Mouse (Mus musculus) embryonic facial prominence, embryonic 15.5 days (tissue): ENCODE results near the gene Nfkb1. TPM values are rescaled to one million over a fixed set of nuclear protein-coding genes. Genes with fewer than 3 reads are reported as not detected.
A peak's percentile ranks its signal among the peaks of the same experiment; 100 is the strongest.

ENCODE experiments used
- ATAC-seq: fragments of 200-750 bp; cut with Nextera tagmentation; 2 replicates; pipeline ENCODE4 v1.8.0; 2017; ENCODE audit warnings: low read depth, moderate TSS enrichment; ENCODE audit not compliant: insufficient number of reproducible peaks, low FRiP score, low TSS enrichment
- H3K27ac ChIP-seq: fragments of 300-500 bp; sonication (generic); replicated peaks from 2 replicates; pipeline ENCODE4 v1.5.1; 2015; ENCODE audit warnings: mild to moderate bottlenecking, inconsistent platforms
- H3K27me3 ChIP-seq: fragments of 300-500 bp; sonication (generic); 2 replicates; pipeline ENCODE4 v1.6.1; 2015; ENCODE audit warnings: inconsistent platforms
- H3K36me3 ChIP-seq: fragments of 300-500 bp; sonication (generic); 2 replicates; pipeline ENCODE4 v1.6.1; 2015; ENCODE audit warnings: mild to moderate bottlenecking, inconsistent platforms
- H3K4me1 ChIP-seq: fragments of 300-500 bp; sonication (generic); 2 replicates; pipeline ENCODE4 v1.6.1; 2015; ENCODE audit warnings: inconsistent platforms
- H3K4me2 ChIP-seq: fragments of 300-500 bp; sonication (generic); replicated peaks from 2 replicates; pipeline ENCODE4 v1.6.1; 2015; ENCODE audit warnings: mild to moderate bottlenecking, inconsistent platforms
- H3K4me3 ChIP-seq: fragments of 300-500 bp; sonication (generic); replicated peaks from 2 replicates; pipeline ENCODE4 v1.5.1; 2015; ENCODE audit warnings: mild to moderate bottlenecking, inconsistent platforms
- H3K9ac ChIP-seq: fragments of 300-500 bp; sonication (generic); 2 replicates; pipeline ENCODE4 v1.6.1; 2015; ENCODE audit warnings: inconsistent platforms
- H3K9me3 ChIP-seq: fragments of 300-500 bp; sonication (generic); replicated peaks from 2 replicates; pipeline ENCODE4 v1.6.1; 2016; ENCODE audit warnings: inconsistent platforms
- WGBS: fragments of 180-500 bp; shearing (Covaris S2); methylation state at CpG from one replicate; pipeline ENCODE4 v1.1.7; 2015; 5-methylcytosine and 5-hydroxymethylcytosine counted together
- polyA plus RNA-seq: library from polyadenylated mRNA; unstranded; fragments of >200 nt; fragmentation: Nextera tagmentation; extraction: Ambion mirVana; gene quantifications from 2 replicates; pipeline ENCODE4 v1.2.1, GENCODE M21; 2015

Nfkb1 gene
- polyA plus RNA-seq: 25.4 and 27.8 TPM in 2 replicates

GRCm38 (mm10) chr3:135691191-135692131 lies at the start of gene Nfkb1:
TSS of gene Nfkb1 (minus strand) at chr3:135691547.
- 1% methylated on average over 54 of the region's 102 CpGs for WGBS
- no peaks in the 10 kb centered on the region for H3K27me3 ChIP-seq
- H3K4me1 ChIP-seq: peaks cover 36% of the 10 kb centered on the region
- peak within 1 kb of the TSS; percentile 94 for H3K27ac ChIP-seq
- no peaks in the 10 kb centered on the region for H3K9me3 ChIP-seq
- no peaks in the 10 kb centered on the region for H3K36me3 ChIP-seq
- H3K4me2 ChIP-seq: peak within 1 kb of the TSS; percentile 73
- peak within 1 kb of the TSS; percentile 84 for H3K4me3 ChIP-seq
- peak; percentile 84 for ATAC-seq
- H3K9ac ChIP-seq: peak within 1 kb of the TSS; percentile 97

DNA sequence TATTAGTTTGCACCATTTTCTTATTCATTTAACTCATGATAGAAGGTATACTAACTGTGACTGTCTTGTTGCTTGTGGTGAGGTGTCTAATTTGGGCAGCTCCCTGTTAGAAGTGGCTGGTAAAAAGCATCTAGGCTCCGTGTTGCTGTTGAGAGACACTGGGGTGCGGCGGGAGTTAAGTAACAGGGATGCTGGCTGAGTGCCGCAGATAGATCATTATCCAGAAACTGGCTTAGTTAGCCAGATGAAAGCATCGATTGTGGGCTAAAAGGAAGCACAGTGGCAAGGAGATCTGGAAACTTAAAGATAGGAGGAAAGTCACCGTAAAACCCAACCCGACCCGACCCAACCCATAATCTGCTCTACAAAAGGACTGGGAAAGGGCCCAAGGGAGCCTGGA lies 49.4 kb upstream of the Nfkb1 start:
- H3K9me3 ChIP-seq: no peaks in the 10 kb centered on the region
- WGBS: 73% methylated on average over 8 of the region's 8 CpGs
- no peaks in the 10 kb centered on the region for H3K27me3 ChIP-seq
- no peak overlapping the region for H3K27ac ChIP-seq
- H3K4me1 ChIP-seq: no peaks in the 10 kb centered on the region
- ATAC-seq: no peak
- no peaks in the 10 kb centered on the region for H3K36me3 ChIP-seq
- H3K4me2 ChIP-seq: no peak overlapping the region
- H3K9ac ChIP-seq: no peak overlapping the region
- no peak overlapping the region for H3K4me3 ChIP-seq

DNA sequence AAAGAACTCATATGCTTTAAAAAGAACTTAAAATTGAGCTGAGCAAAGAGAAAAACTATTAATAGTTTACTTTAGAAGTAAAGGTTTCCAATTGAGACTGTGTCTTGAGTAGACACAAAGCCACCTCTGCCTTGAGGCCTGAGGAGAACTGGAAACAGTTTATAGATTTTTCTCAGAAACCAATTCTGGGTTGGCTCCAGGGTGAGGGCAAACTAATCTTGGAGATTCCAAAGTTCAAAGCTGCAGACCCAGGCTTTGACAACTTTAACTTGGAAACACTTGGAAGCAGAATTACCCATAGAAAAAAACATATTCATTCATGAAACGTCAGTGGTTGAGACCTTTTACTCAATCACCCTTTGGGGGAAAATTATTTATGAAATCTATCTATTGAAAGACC lies 43.4 kb upstream of the Nfkb1 start:
- Histone ChIP-seq H3K27me3 (no peaks in the 10 kb centered on the region), H3K4me1 (no peaks in the 10 kb centered on the region), H3K36me3 (no peaks in the 10 kb centered on the region), H3K27ac (no peak overlapping the region), H3K4me2 (no peak overlapping the region), H3K9ac (no peak overlapping the region), H3K4me3 (no peak overlapping the region), H3K9me3 (no peaks in the 10 kb centered on the region)
- WGBS: 58% methylated on average over 1 of the region's 1 CpGs
- ATAC-seq: no peak

DNA sequence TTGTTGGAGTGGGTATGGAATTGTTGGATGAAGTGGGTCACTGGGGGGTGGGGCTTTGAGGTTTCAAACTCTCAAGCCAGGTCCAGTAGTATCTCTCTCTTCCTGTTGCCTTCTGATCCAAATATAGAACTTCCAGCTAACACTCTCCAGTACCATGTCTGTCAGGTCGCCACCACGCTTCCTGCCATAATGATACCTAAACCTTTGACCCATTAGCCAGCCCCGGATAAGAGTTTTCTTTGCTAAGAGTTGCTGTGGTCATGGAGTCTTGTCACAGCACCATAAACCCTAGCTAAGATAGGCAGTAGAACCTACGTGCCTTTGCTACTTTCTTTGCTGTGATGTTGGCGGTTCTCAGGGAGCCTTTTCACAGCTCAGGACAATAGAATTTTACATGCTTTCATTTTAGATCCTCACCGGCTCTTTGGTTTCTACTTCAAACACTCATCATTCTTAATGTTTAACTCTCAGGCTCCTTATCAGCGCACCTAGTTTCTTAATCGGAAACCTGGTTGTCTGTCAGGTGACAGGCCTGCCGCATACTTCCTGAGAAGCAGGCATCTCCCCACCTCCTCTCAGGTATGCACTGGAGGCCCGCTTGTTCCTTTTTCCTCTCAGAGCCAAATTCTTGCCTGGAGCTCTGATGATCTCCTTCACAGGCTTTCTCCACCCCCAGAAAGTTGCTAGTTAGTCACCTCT lies 41.5 kb upstream of the Nfkb1 start:
- Histone ChIP-seq H3K4me3 (no peak overlapping the region), H3K36me3 (no peaks in the 10 kb centered on the region), H3K9ac (no peak overlapping the region), H3K27ac (no peak overlapping the region), H3K4me2 (no peak overlapping the region), H3K4me1 (no peaks in the 10 kb centered on the region), H3K27me3 (no peaks in the 10 kb centered on the region), H3K9me3 (no peaks in the 10 kb centered on the region)
- ATAC-seq: no peak
- 80% methylated on average over 10 of the region's 10 CpGs for WGBS

- H3K27ac ChIP-seq: no peak overlapping the region; the same call in 1 of the 2 replicates
- 0 out of 2 replicates have a peak overlapping the region, but pooled peaks have one; percentile 8 for H3K4me2 ChIP-seq
- H3K4me1 ChIP-seq: no peaks in the 10 kb centered on the region
- H3K27me3 ChIP-seq: no peaks in the 10 kb centered on the region
- H3K4me3 ChIP-seq: no peak overlapping the region
- peak; percentile 79 for ATAC-seq
- 21% methylated on average over 17 of the region's 17 CpGs for WGBS
- no peaks in the 10 kb centered on the region for H3K36me3 ChIP-seq
- no peak overlapping the region for H3K9ac ChIP-seq
- H3K9me3 ChIP-seq: no peaks in the 10 kb centered on the region
Observed at GRCm38 (mm10) chr3:135731292-135732047, 40.1 kb upstream of the Nfkb1 start.

DNA sequence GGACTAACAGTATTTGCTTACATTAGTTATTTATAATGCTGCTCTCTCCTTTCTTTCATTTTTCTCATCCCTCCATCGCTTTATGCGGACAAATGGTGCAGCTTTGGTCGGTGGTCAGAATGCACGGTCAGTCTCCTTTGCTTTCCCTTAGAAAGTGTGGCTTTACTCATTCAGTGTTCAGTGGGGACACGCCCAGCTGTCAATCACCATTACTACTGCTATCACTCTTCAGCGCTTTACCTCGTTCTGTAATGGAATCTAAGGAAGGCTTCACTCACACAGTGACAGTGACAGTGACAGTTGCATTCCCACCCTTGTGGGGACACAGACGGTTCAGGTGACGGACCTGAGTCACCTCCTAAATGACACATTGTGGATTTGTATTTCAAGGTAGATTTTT lies 39.4 kb upstream of the Nfkb1 start:
- H3K36me3 ChIP-seq: no peaks in the 10 kb centered on the region
- no peak overlapping the region for H3K4me2 ChIP-seq
- no peaks in the 10 kb centered on the region for H3K27me3 ChIP-seq
- H3K9ac ChIP-seq: no peak overlapping the region
- no peaks in the 10 kb centered on the region for H3K4me1 ChIP-seq
- no peaks in the 10 kb centered on the region for H3K9me3 ChIP-seq
- 51% methylated on average over 9 of the region's 9 CpGs for WGBS
- no peak for ATAC-seq
- no peak overlapping the region for H3K4me3 ChIP-seq
- no peak overlapping the region for H3K27ac ChIP-seq

DNA sequence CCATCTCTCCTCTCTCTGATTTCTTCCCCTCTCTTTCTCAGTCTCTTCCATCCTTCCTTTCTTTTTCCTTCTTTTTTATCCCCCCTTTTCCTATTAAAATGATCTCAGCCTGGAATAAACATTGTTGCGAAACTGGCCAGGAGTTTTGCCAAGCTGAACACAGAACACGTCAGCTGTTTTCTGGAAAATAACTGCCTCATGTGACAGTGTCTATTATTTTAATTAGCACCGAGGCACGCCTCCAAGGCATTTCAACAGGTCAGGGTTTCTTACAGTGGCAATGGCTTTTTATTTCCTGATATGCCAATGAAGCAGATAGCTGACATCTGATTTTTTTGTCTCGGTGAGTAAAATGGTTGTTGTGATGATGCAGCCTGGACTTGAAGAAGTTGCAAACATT lies 38.2 kb upstream of the Nfkb1 start:
- WGBS: 54% methylated on average over 5 of the region's 5 CpGs
- H3K36me3 ChIP-seq: no peaks in the 10 kb centered on the region
- no peak overlapping the region for H3K27ac ChIP-seq
- no peaks in the 10 kb centered on the region for H3K4me1 ChIP-seq
- H3K4me3 ChIP-seq: no peak overlapping the region
- ATAC-seq: no peak
- H3K27me3 ChIP-seq: no peaks in the 10 kb centered on the region
- H3K4me2 ChIP-seq: no peak overlapping the region
- H3K9ac ChIP-seq: no peak overlapping the region
- no peaks in the 10 kb centered on the region for H3K9me3 ChIP-seq

- no peak overlapping the region for H3K27ac ChIP-seq
- H3K4me2 ChIP-seq: no peak overlapping the region
- no peaks in the 10 kb centered on the region for H3K9me3 ChIP-seq
- H3K9ac ChIP-seq: no peak overlapping the region
- 72% methylated on average over 6 of the region's 6 CpGs for WGBS
- H3K4me3 ChIP-seq: no peak overlapping the region
- ATAC-seq: no peak
- H3K27me3 ChIP-seq: no peaks in the 10 kb centered on the region
- no peaks in the 10 kb centered on the region for H3K4me1 ChIP-seq
- no peaks in the 10 kb centered on the region for H3K36me3 ChIP-seq
Observed at GRCm38 (mm10) chr3:135728900-135729299, 37.6 kb upstream of the Nfkb1 start.

- H3K9me3 ChIP-seq: no peaks in the 10 kb centered on the region
- WGBS: 89% methylated on average over 10 of the region's 10 CpGs
Observed at GRCm38 (mm10) chr3:135727339-135727738, 36.0 kb upstream of the Nfkb1 start.

GRCm38 (mm10) chr3:135726521-135727275 lies 35.4 kb upstream of the Nfkb1 start:
- H3K9me3 ChIP-seq: no peaks in the 10 kb centered on the region
- no peak overlapping the region for H3K27ac ChIP-seq
- H3K4me1 ChIP-seq: no peaks in the 10 kb centered on the region
- H3K27me3 ChIP-seq: no peaks in the 10 kb centered on the region
- H3K4me2 ChIP-seq: no peak overlapping the region
- no peak overlapping the region for H3K9ac ChIP-seq
- no peak overlapping the region for H3K4me3 ChIP-seq
- WGBS: 80% methylated on average over 7 of the region's 7 CpGs
- no peak for ATAC-seq
- no peaks in the 10 kb centered on the region for H3K36me3 ChIP-seq

More at GRCm38 (mm10) chr3:135727339-135727738, 36.0 kb upstream of the Nfkb1 start:
- Histone ChIP-seq H3K27ac (no peak overlapping the region), H3K4me1 (no peaks in the 10 kb centered on the region), H3K27me3 (no peaks in the 10 kb centered on the region), H3K4me2 (no peak overlapping the region), H3K9ac (no peak overlapping the region), H3K36me3 (no peaks in the 10 kb centered on the region), H3K4me3 (no peak overlapping the region)
- no peak for ATAC-seq
